Mouse (Mus musculus) brain, embryonic 14.5 days (tissue): ENCODE measurements at regions not wholly inside any gene's neighbourhood (a gene's known extent, or its start where the extent isn't known, plus 50 kb on each side); places are given as distances from the start of the nearest gene placed in this dataset.

Experiments used
- DNase-seq: peaks from one replicate; pipeline ENCODE4 v3.0.0-alpha.2; 2011; ENCODE audit warnings: low read depth
- CTCF ChIP-seq: fragments of 200-500 bp; IDR thresholded peaks from 2 replicates; pipeline ENCODE4 v1.5.1; 2012; ENCODE audit warnings: inconsistent platforms, mild to moderate bottlenecking, moderate library complexity, borderline replicate concordance; ENCODE audit not compliant: insufficient read depth, insufficient read length; ENCODE audit errors: extremely low read depth
- POLR2A ChIP-seq: fragments of 200-500 bp; IDR thresholded peaks from 2 replicates; pipeline ENCODE4 v1.6.1; 2012; ENCODE audit warnings: mild to moderate bottlenecking, inconsistent platforms, borderline replicate concordance; ENCODE audit not compliant: poor library complexity, insufficient read depth, insufficient read length, severe bottlenecking; ENCODE audit errors: extremely low read depth

DNA sequence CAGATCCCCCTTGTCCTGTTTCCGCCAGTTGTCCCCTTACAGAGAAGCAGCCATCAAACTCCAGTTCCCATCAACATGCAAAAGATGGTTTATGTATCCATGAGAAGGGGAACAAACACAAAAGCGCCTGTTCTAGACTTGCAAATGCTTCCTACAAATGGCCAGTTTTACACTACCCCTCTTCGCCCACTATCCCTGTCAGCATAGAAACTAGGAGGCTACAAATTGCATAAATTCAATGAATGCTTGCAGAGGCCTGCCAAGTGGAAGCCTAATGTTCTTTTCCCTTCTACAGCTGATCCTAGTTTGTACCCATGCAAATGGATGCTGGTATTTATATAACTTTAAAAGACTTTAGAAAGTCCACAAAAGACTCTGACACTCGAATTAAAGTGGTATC lies 102.3 kb upstream of the Mylip start:
- TF ChIP-seq CTCF (no peak), POLR2A (no peak)
- no peak for DNase-seq

DNA sequence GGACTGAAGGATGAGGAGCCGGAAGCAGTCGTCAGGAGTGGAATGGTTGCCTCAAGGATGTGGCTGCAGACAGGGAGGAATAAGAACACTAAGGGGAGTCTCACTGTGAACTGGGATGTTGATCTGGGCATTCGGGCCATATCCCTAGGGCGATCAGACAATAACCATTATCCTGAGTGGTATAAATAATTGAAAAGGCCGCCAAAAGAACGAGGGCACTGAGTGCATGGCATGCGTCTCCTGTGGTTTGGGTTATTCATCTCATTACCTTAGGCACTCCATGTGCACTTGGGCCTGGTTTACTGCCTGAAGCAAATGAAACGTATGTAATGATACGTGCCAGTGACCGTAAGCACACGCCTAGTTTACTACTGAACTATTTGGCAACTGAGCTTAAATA lies 99.6 kb upstream of the Mylip start:
- TF ChIP-seq POLR2A (no peak), CTCF (no peak)
- no peak for DNase-seq

DNA sequence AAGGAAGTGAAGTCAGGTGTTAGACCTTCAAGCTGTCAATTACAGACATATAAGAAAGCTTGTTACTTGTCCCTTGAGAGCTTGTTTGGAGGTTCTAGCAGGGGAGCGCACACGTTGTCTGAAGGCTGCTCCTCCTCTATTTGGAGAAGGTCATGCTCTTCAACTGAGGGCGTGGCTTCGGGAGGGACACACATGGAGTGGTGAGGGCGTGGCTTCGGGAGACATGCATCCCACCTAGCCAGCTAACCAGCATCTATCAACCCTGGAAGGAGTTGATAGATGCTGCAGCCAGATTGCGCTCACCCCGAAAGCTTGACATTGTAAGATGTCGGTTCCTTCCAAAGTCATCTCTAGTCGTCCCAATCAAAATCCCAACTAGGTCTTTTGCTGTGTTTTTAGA lies 94.9 kb upstream of the Mylip start:
- TF ChIP-seq POLR2A (no peak), CTCF (no peak)
- DNase-seq = no peak

- no peak for DNase-seq
- TF ChIP-seq POLR2A = no peak
- TF ChIP-seq CTCF = no peak
These were observed 88.9 kb upstream of the Mylip start for GRCm38 (mm10) chr13:45300610-45301009.

DNA sequence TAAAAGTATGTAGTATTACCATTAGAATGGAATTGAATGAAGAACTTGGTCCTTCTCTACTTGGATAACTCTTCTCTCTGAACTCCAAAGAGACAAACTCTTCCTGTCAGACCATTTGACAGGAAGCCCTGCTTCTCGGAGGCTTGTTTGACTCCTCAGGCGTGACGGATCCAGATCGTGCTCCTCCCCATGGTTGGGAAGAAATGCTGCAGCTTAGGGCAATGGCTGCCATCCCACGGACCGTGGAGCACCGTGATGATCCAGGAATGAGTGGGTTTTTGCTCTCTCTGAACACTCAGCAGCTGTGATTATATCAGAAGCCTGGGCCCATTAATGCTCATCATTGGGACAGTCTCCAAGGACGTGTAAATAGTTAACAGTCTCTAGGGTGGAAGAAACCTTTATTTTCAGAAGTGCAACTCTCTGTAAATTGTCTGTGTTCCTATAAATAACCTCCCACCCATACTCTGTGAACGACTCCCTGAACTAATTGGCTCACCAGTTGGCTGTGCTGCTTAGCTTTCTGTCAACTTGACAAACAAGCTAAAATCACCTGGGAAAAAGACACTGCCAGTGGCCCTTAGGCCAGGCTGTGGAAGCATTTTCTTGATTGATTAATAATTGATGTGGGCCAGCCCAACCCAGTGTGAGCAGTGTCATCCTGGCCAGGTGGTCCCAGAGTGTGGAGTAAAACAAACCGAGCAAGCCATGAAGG lies 88.2 kb upstream of the Mylip start:
- DNase-seq = no peak
- TF ChIP-seq CTCF (no peak), POLR2A (no peak)

GRCm38 (mm10) chr13:45302796-45303195 lies 86.7 kb upstream of the Mylip start:
- TF ChIP-seq POLR2A (no peak), CTCF (no peak)
- DNase-seq = peak; percentile 58

GRCm38 (mm10) chr13:45306177-45306576 lies 83.4 kb upstream of the Mylip start:
- TF ChIP-seq POLR2A (no peak), CTCF (no peak)
- DNase-seq = no peak

GRCm38 (mm10) chr13:45307226-45307625 lies 82.3 kb upstream of the Mylip start:
- TF ChIP-seq POLR2A (no peak), CTCF (no peak)
- DNase-seq = no peak

DNA sequence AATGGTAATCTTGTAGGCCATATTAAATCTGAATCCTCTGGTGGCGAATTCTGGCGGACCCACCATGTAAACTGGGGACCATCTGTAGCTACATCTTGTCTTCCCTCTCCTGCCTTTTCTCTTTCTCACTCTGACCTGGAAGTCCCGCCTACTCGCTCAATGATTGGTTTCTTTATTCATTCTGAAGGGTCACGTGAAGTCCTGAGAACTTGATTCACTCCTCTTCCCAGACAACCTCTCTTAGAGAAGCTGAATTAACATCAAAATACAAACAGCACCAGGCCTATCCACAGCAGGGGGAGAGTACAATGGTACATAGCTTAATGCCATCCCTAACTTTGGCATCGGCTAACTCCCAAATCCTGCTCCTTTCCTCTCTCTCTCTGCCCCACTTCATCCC lies 69.9 kb upstream of the Mylip start:
- no peak for DNase-seq
- TF ChIP-seq POLR2A (no peak), CTCF (no peak)

- no peak for TF ChIP-seq CTCF
- TF ChIP-seq POLR2A = no peak
- peak; percentile 41 for DNase-seq
These were observed 63.7 kb upstream of the Mylip start for GRCm38 (mm10) chr13:45325736-45326293.

- TF ChIP-seq CTCF = no peak
- no peak for TF ChIP-seq POLR2A
These were observed 62.8 kb upstream of the Mylip start for GRCm38 (mm10) chr13:45326751-45327150.

GRCm38 (mm10) chr13:45330561-45330960 lies 59.0 kb upstream of the Mylip start:
- no peak for DNase-seq
- TF ChIP-seq CTCF (no peak), POLR2A (no peak)

More at GRCm38 (mm10) chr13:45326751-45327150, 62.8 kb upstream of the Mylip start:
- no peak for DNase-seq

- TF ChIP-seq CTCF (no peak), POLR2A (no peak)
- DNase-seq = no peak
These were observed 57.5 kb upstream of the Mylip start for GRCm38 (mm10) chr13:45332031-45332430.
